ENCODE assay signal across 17 mouse cellular contexts in genomic region chr5:30494606-30495005, GRCm38 (mm10). TPM values are rescaled to one million over a fixed set of nuclear protein-coding genes. Genes with fewer than 3 reads are reported as not detected.
"Had no signal": no experiment of that assay in that cellular context is flagged by ENCODE, and none has a peak within 500 bp of the region (broad histone marks: within the 10 kb centered on the region; RNA-seq: fewer than 3 reads in every experiment).

No protein-coding gene starts in this region.

- H3K9ac ChIP-seq: liver, embryonic 13.5 days; liver, postnatal 0 days; lung, embryonic 15.5 days had no signal

- H3K4me3 ChIP-seq: liver, embryonic 13.5 days; lung, embryonic 15.5 days; myocyte had no signal

- H3K9me3 ChIP-seq: liver, embryonic 13.5 days; lung, embryonic 15.5 days had no signal

- DNase-seq: kidney, adult 8-10 months; layer of hippocampus, adult 9-11 months; layer of hippocampus, postnatal 36 days; liver; liver, embryonic 13.5 days; liver, postnatal 0 days; midbrain, embryonic 14.5 days; thymus, postnatal 36 days had no signal

- H3K4me2 ChIP-seq: liver, embryonic 13.5 days; lung, embryonic 15.5 days had no signal

- H3K36me3 ChIP-seq: liver, embryonic 13.5 days; lung, embryonic 15.5 days had no signal

- ATAC-seq: liver, postnatal 0 days had no signal

- H3K27ac ChIP-seq: liver, embryonic 13.5 days; lung, embryonic 15.5 days had no signal

- H3K4me1 ChIP-seq: liver, embryonic 13.5 days had no signal

- H3K27me3 ChIP-seq: lung, embryonic 15.5 days had no signal

RNA-seq across cellular contexts. Expression of gene 1700001C02Rik, which starts 28.8 kb away (rescaled TPM):
- total RNA-seq: layer of hippocampus, postnatal 36 days; left cerebral cortex, postnatal 36 days; megakaryocyte progenitor cell, adult 5-6 weeks; neutrophil, adult 5-6 weeks had no signal
- polyA plus RNA-seq: kidney, embryonic 16.5 days; liver, embryonic 13.5 days; liver, postnatal 0 days; myocyte; neural tube, embryonic 11.5 days had no signal

RNA-seq across cellular contexts. Expression of gene Otof, which starts 32.9 kb away (rescaled TPM):
- total RNA-seq: neutrophil, adult 5-6 weeks had no signal
- polyA plus RNA-seq: liver, postnatal 0 days; myocyte had no signal

RNA-seq across cellular contexts. Expression of gene Cib4, which starts 51.0 kb away (rescaled TPM):
- total RNA-seq: layer of hippocampus, postnatal 36 days; left cerebral cortex, adult 8-10 months; left cerebral cortex, postnatal 36 days; megakaryocyte progenitor cell, adult 5-6 weeks; neutrophil, adult 5-6 weeks had no signal
- polyA plus RNA-seq: kidney, embryonic 16.5 days; liver, embryonic 13.5 days; liver, postnatal 0 days; midbrain, embryonic 14.5 days; myocyte; neural tube, embryonic 11.5 days; thymus, postnatal 0 days had no signal
